Mouse (Mus musculus) macrophage (primary cell): ENCODE measurements around the gene Timd4. TPM values are rescaled to one million over a fixed set of nuclear protein-coding genes. Genes with fewer than 3 reads are reported as not detected.

Experiments used
- H3K27ac ChIP-seq: fragments of 350-480 bp; formaldehyde crosslinking; 2 replicates; pipeline ENCODE4 v1.9.0; 2021
- H3K36me3 ChIP-seq: fragments of 350-480 bp; formaldehyde crosslinking; 2 replicates; pipeline ENCODE4 v1.9.0; 2021; ENCODE audit errors: inconsistent target
- H3K4me3 ChIP-seq: fragments of 350-480 bp; formaldehyde crosslinking; 2 replicates; pipeline ENCODE4 v1.9.0; 2021; ENCODE audit errors: inconsistent target
- H3K79me2 ChIP-seq: fragments of 350-480 bp; formaldehyde crosslinking; 2 replicates; pipeline ENCODE4 v1.9.0; 2021; ENCODE audit errors: inconsistent target
- WGBS: methylation state at CpG from one replicate; pipeline ENCODE4 v1.1.7; 2026; ENCODE audit warnings: inconsistent platforms; ENCODE audit not compliant: missing documents; 5-methylcytosine and 5-hydroxymethylcytosine counted together
- polyA plus RNA-seq: library from polyadenylated mRNA; stranded (reverse); fragments of 250-400 nt; gene quantifications from 3 replicates; pipeline ENCODE4 v1.2.4, GENCODE M21; 2018; ENCODE audit warnings: inconsistent platforms

Gene Timd4
- polyA plus RNA-seq, 1 experiment from 2014 or later = 0.42 TPM

DNA sequence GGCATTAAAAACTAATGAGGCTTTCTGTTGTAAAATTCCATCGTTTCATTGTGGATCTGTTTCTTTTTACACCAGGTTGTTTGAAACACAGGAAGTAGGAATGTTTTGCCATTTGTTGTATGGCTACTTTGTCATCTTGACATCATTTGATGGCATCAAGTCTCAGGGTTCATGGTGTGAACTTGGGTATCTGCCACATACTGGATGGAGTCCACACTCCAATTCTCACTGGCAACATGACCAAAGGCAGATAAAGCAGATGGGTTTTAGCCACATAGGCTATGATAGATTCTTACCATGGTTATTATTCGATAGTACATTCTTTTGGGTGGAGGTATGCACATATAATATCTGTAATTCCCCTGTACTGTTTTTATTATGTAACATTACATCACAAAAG is 71.9 kb downstream of the Timd4 start:
- Histone ChIP-seq H3K79me2 (no peaks in the 10 kb centered on the region), H3K27ac (no peak overlapping the region), H3K4me3 (no peak overlapping the region), H3K36me3 (no peaks in the 10 kb centered on the region)
- 84% methylated on average over 2 of the region's 2 CpGs for WGBS

DNA sequence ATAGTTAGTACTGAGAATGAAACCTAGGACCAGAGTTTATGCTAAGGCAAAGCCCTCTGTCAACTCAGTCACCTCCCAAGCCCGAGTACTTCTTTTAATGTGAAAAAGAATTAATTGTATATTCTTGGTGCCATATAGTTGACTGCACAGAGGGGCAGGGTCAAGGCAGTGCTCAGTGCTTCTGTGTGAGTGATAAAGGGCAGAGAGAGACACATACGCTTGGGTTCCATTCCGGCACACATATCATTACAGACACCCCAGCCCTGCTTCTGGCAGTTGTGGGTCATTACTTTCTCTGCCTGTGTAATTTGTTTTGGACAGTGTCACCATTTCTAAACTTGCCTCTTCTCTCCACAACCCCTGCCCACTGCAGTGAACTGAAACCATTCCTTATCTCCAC is 78.5 kb downstream of the Timd4 start:
- H3K79me2 ChIP-seq = no peaks in the 10 kb centered on the region
- 91% methylated on average over 3 of the region's 3 CpGs for WGBS

More for the DNA sequence above, 78.5 kb downstream of the Timd4 start:
- Histone ChIP-seq H3K4me3 (no peak overlapping the region), H3K27ac (no peak overlapping the region), H3K36me3 (no peaks in the 10 kb centered on the region)

Other genes starting within 250 kb of the Timd4 start
- not detected in 3 replicates for gene BC053393, start 239.3 kb upstream of the Timd4 start, polyA plus RNA-seq
- not detected in 3 replicates for gene Dppa1, start 181.5 kb upstream of the Timd4 start, polyA plus RNA-seq
- gene Timd2, start 103.7 kb upstream of the Timd4 start, polyA plus RNA-seq = not detected in 3 replicates
- gene Havcr1, start 75.7 kb upstream of the Timd4 start, polyA plus RNA-seq = 0.32 TPM in 1 of 3 replicates, not detected in the others